In genomic region chr7:114135166-114135565, GRCm38 (mm10) we compare ENCODE assay signal across 18 mouse cellular contexts.
"Had no signal": no experiment of that assay in that cellular context is flagged by ENCODE, and none has a peak within 500 bp of the region (broad histone marks: within the 10 kb centered on the region; RNA-seq: fewer than 3 reads in every experiment).

No protein-coding gene starts in this region.

- ATAC-seq: inflammation-experienced regulatory T-cells, adult 6 months; intestine, embryonic 16.5 days; liver, embryonic 12.5 days had no signal

- DNase-seq: kidney, adult 2 months; kidney, postnatal 25 days; layer of hippocampus, adult 9-11 months; liver; lung, adult 18-20 months; lung, postnatal 14 days; thymus, postnatal 25 days had no signal

- H3K9me3 ChIP-seq: limb, embryonic 10.5 days; limb, embryonic 13.5 days; liver, embryonic 12.5 days; liver, embryonic 15.5 days; lung, embryonic 15.5 days; stomach, embryonic 15.5 days had no signal

- H3K4me3 ChIP-seq: layer of hippocampus, adult 2 months; limb, embryonic 10.5 days; limb, embryonic 13.5 days; liver, embryonic 12.5 days; liver, embryonic 15.5 days; lung, embryonic 15.5 days; stomach, embryonic 15.5 days had no signal

- H3K27me3 ChIP-seq: limb, embryonic 13.5 days; liver, embryonic 15.5 days; lung, embryonic 15.5 days; stomach, embryonic 15.5 days had no signal

- H3K27ac ChIP-seq: kidney, postnatal 0 days; layer of hippocampus, adult 2 months; limb, embryonic 10.5 days; limb, embryonic 13.5 days; liver, embryonic 12.5 days; liver, embryonic 15.5 days; lung, embryonic 15.5 days; macrophage; stomach, embryonic 15.5 days had no signal

- H3K36me3 ChIP-seq: limb, embryonic 10.5 days; limb, embryonic 13.5 days; liver, embryonic 12.5 days; liver, embryonic 15.5 days; lung, embryonic 15.5 days; stomach, embryonic 15.5 days had no signal

- H3K4me1 ChIP-seq: limb, embryonic 13.5 days; liver, embryonic 12.5 days; liver, embryonic 15.5 days; lung, embryonic 15.5 days; stomach, embryonic 15.5 days had no signal

- H3K9ac ChIP-seq: limb, embryonic 13.5 days; liver, embryonic 12.5 days; liver, embryonic 15.5 days; lung, embryonic 15.5 days; stomach, embryonic 15.5 days had no signal

- H3K4me2 ChIP-seq: limb, embryonic 13.5 days; liver, embryonic 12.5 days; liver, embryonic 15.5 days; lung, embryonic 15.5 days; stomach, embryonic 15.5 days had no signal
